ENCODE assay signal across 8 mouse cellular contexts in genomic region chr9:53705992-53706696, GRCm38 (mm10). TPM values are rescaled to one million over a fixed set of nuclear protein-coding genes. Genes with fewer than 3 reads are reported as not detected.
A peak's percentile ranks its signal among the peaks of the same experiment; 100 is the strongest.
DNase-seq lines count a peak whose midpoint lies in the region; ATAC-seq and TF ChIP-seq lines count a peak whose summit lies in the region.

Rab39 (minus strand) TSS chr9:53706232.

- no peak for TF ChIP-seq CTCF in embryonic fibroblast, embryonic 13.5 days (IDR thresholded peaks at IDR 0.05; ENCODE audit: borderline replicate concordance, insufficient read depth, low read length)

- no peaks in the 10 kb centered on the region for H3K36me3 ChIP-seq in heart, embryonic 10.5 days
- no peaks in the 10 kb centered on the region for H3K36me3 ChIP-seq in kidney, embryonic 15.5 days

- peak; percentile 96 for ATAC-seq in kidney, embryonic 15.5 days (replicated peaks; ENCODE audit: low FRiP score)

- no peaks in the 10 kb centered on the region for H3K4me1 ChIP-seq in embryonic fibroblast, embryonic 13.5 days (ENCODE audit: control insufficient read depth, insufficient read depth, low read length)
- H3K4me1 ChIP-seq in heart, embryonic 10.5 days, result peaks cover 11% of the 10 kb centered on the region
- peaks cover 13% of the 10 kb centered on the region for H3K4me1 ChIP-seq in kidney, embryonic 15.5 days

- H3K9ac ChIP-seq in kidney, embryonic 15.5 days, result no peak within 1 kb of the TSS

- no peak for TF ChIP-seq POLR2A in embryonic fibroblast, embryonic 13.5 days (IDR thresholded peaks at IDR 0.05; ENCODE audit: low read depth, low read length)

- H3K9me3 ChIP-seq in heart, embryonic 10.5 days, result no peaks in the 10 kb centered on the region
- no peaks in the 10 kb centered on the region for H3K9me3 ChIP-seq in kidney, embryonic 15.5 days (replicated peaks)

- no peaks in the 10 kb centered on the region for H3K27me3 ChIP-seq in heart, embryonic 10.5 days (ENCODE audit: insufficient read depth, poor library complexity, severe bottlenecking)
- H3K27me3 ChIP-seq in kidney, embryonic 15.5 days, result peaks cover 3% of the 10 kb centered on the region; the same call in 1 of the 2 replicates

- peak within 1 kb of the TSS; percentile 24 for H3K4me3 ChIP-seq in embryonic fibroblast, embryonic 13.5 days (ENCODE audit: insufficient read depth, low read length)
- H3K4me3 ChIP-seq in heart, embryonic 10.5 days, result peak within 1 kb of the TSS; percentile 65
- H3K4me3 ChIP-seq in kidney, embryonic 15.5 days (replicated peaks), result peak within 1 kb of the TSS; percentile 52

- under 1% methylated on average over 49 of the region's 49 CpGs for WGBS in heart, embryonic 10.5 days
- WGBS in kidney, embryonic 15.5 days, result under 1% methylated on average over 46 of the region's 49 CpGs

- H3K27ac ChIP-seq in embryonic fibroblast, embryonic 13.5 days (ENCODE audit: insufficient read depth, low read length), result no peak within 1 kb of the TSS
- H3K27ac ChIP-seq in heart, embryonic 10.5 days, result peak within 1 kb of the TSS; percentile 24; the same call in 1 of the 2 replicates
- H3K27ac ChIP-seq in kidney, embryonic 15.5 days, result no peak within 1 kb of the TSS

- DNase-seq in urinary bladder, adult 18-20 months (ENCODE audit: low spot score in 2 of 2), result peak; percentile 26 to 45
- no peak for DNase-seq in urinary bladder, postnatal 10 days (ENCODE audit: low spot score)
- DNase-seq in heart, embryonic 10.5 days (ENCODE audit: low spot score), result peak; percentile 96
- DNase-seq in liver, result peak; percentile 87
- DNase-seq in monocyte, adult 2 months (ENCODE audit: low read depth in 1 of 2, low spot score in 2 of 2), result peak; percentile 68 to 88
- DNase-seq in spleen, postnatal 14 days (ENCODE audit: low spot score in 2 of 2), result peak; percentile 68 to 78

- peak within 1 kb of the TSS; percentile 94 for H3K4me2 ChIP-seq in kidney, embryonic 15.5 days

RNA-seq across cellular contexts. Expression of gene Rab39, which starts in this region (rescaled TPM):
- not detected in 2 replicates for polyA plus RNA-seq in embryonic fibroblast, embryonic 13.5 days (2011; ENCODE audit: insufficient read length, low read depth, missing spikeins)
- polyA plus RNA-seq in heart, embryonic 10.5 days (2016; fragmentation: Nextera tagmentation; extraction: Ambion mirVana), result 0.16 and 0.60 TPM in 2 replicates
- 0.36 and 0.57 TPM in 2 replicates for polyA plus RNA-seq in kidney, embryonic 15.5 days (2015; fragmentation: Nextera tagmentation; extraction: Ambion mirVana)

Comparison
In these comparisons a context has a peak if more than half of its experiments do, and no peak if none do; other contexts are left out.
1. Peak in DNase-seq, H3K4me3 ChIP-seq and H3K27ac ChIP-seq in heart, embryonic 10.5 days; RNA of the gene not detected or under 1 TPM.
2. Peak in ATAC-seq, H3K4me3 ChIP-seq and H3K4me2 ChIP-seq in kidney, embryonic 15.5 days; RNA of the gene not detected or under 1 TPM.